Mouse (Mus musculus): Measurements from ENCODE around the gene Oxa1l.

DNA sequence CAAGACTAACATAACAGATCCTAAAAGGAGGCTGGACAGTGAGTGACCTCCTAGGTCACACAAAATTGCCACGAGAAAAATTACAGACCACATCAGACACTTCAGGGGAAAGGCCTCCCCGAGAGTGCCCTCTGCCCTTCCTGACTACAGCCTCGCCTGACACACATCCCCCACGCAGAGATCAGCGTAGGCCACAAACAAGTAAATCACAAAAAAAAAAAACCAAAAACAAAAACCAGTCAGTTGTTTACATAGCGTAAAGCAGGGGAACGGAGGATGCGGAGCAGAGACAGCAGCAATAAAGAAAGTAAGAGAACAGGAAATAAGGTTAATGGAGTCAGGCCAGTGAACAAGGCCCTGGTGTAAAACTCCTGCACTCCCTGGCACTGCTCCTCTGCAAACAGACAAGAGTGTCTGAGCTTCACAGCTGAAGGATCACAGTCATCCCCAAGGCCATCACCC, 38.3 kb downstream of the Oxa1l start:
- no peak for TF ChIP-seq CTCF (IDR thresholded peaks at IDR 0.05; ENCODE audit: control insufficient read depth, insufficient read depth, insufficient replicate concordance, low read depth, low read length)
- no peak for TF ChIP-seq POLR2A (IDR thresholded peaks at IDR 0.05; ENCODE audit: control insufficient read depth, low read depth, low read length)

Measured in testis, adult 2 months (tissue).